Mouse (Mus musculus): ENCODE data around the gene Prickle1.

DNA sequence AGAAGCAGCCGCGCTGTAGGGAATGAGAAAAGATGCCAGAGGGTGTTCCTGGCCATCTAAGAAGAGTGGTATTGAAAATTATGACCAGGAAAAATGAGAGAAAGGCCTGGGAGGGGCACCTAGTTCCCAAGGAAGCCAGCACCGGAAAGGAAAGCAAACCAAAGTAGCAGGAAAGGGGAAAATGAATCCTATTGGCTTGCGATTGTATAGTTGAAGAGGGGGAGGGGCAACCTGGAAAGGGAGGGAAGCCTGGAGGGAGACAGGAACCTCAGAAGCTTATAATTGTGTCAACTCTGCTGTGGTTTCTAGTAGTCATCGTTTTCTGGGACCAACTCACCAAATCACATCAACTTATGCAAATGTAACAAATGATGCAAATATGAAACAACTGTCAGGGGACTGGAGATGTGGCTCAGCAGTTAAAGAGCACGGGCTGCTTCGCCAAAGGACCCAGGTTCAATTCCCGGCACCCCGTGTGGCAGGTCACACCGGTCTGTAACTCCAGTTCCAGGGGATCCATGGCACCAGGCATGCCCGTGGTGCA, 78.6 kb downstream of the Prickle1 start:
- TF ChIP-seq CTCF (IDR thresholded peaks at IDR 0.05; ENCODE audit: insufficient read depth, low read length) (no peak), POLR2A (IDR thresholded peaks at IDR 0.05; ENCODE audit: borderline replicate concordance, extremely low read depth, low read depth, low read length) (peak; percentile 49; the same call in 1 of the 2 replicates)

All from lung, adult 2 months (tissue).